Mouse (Mus musculus) stomach, embryonic 15.5 days (tissue): Measurements from ENCODE around the gene Cfap43. TPM values are rescaled to one million over a fixed set of nuclear protein-coding genes. Genes with fewer than 3 reads are reported as not detected.
A peak's percentile ranks its signal among the peaks of the same experiment; 100 is the strongest.

ENCODE experiments used
- ATAC-seq: fragments of 200-750 bp; cut with Nextera tagmentation; 2 replicates; pipeline ENCODE4 v1.8.0; 2017; ENCODE audit warnings: low read depth, moderate number of reproducible peaks, moderate TSS enrichment; ENCODE audit not compliant: insufficient read depth, low FRiP score
- H3K27ac ChIP-seq: fragments of 300-500 bp; sonication (generic); 2 replicates; pipeline ENCODE4 v1.5.1; 2015; ENCODE audit warnings: mild to moderate bottlenecking, inconsistent platforms
- H3K27me3 ChIP-seq: fragments of 300-500 bp; sonication (generic); replicated peaks from 2 replicates; pipeline ENCODE4 v1.6.1; 2015; ENCODE audit warnings: inconsistent platforms
- H3K36me3 ChIP-seq: fragments of 300-500 bp; sonication (generic); 2 replicates; pipeline ENCODE4 v1.6.1; 2015; ENCODE audit warnings: inconsistent platforms
- H3K4me1 ChIP-seq: fragments of 300-500 bp; sonication (generic); 2 replicates; pipeline ENCODE4 v1.6.1; 2015; ENCODE audit warnings: inconsistent platforms
- H3K4me2 ChIP-seq: fragments of 300-500 bp; sonication (generic); 2 replicates; pipeline ENCODE4 v1.6.1; 2015; ENCODE audit warnings: mild to moderate bottlenecking, inconsistent platforms
- H3K4me3 ChIP-seq: fragments of 300-500 bp; sonication (generic); replicated peaks from 2 replicates; pipeline ENCODE4 v1.5.1; 2015; ENCODE audit warnings: inconsistent platforms
- H3K9ac ChIP-seq: fragments of 300-500 bp; sonication (generic); 2 replicates; pipeline ENCODE4 v1.6.1; 2015; ENCODE audit warnings: inconsistent platforms
- H3K9me3 ChIP-seq: fragments of 300-500 bp; sonication (generic); 2 replicates; pipeline ENCODE4 v1.6.1; 2016; ENCODE audit warnings: inconsistent platforms
- WGBS: fragments of 180-500 bp; shearing (Covaris S2); methylation state at CpG from one replicate; pipeline ENCODE4 v1.1.7; 2015; 5-methylcytosine and 5-hydroxymethylcytosine counted together
- polyA plus RNA-seq: library from polyadenylated mRNA; unstranded; fragments of >200 nt; fragmentation: Nextera tagmentation; extraction: Ambion mirVana; gene quantifications from 2 replicates; pipeline ENCODE4 v1.2.1, GENCODE M21; 2015

The Cfap43 gene
- polyA plus RNA-seq, 1 experiment from 2014 or later: 0.62 TPM

DNA sequence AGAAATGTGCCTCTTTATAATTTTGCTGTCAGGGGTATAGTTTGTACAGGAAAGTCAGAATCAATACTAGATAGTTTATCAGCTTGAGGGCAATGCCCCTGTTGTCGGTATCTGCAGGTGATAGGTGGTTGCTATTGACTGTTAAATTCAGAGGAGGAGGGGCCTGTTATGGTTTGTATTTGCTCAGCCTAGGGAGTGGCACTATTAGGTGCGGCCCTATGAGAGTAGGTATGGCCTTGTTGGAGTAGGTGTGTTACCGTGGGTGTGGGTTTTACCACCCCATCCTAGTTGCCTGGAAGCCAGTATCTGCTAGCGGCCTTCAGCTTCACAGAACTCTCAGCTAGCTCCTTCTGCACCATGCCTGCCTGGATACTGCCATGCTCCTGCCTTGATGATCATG, 165.2 kb downstream of the Cfap43 start:
- H3K9me3 ChIP-seq: no peaks in the 10 kb centered on the region
- H3K4me3 ChIP-seq: no peak overlapping the region
- WGBS: 71% methylated on average over 4 of the region's 4 CpGs
- ATAC-seq: peak; percentile 95
- no peaks in the 10 kb centered on the region for H3K27me3 ChIP-seq
- no peaks in the 10 kb centered on the region for H3K36me3 ChIP-seq
- H3K27ac ChIP-seq: no peak overlapping the region
- no peak overlapping the region for H3K9ac ChIP-seq
- no peaks in the 10 kb centered on the region for H3K4me1 ChIP-seq
- H3K4me2 ChIP-seq: no peak overlapping the region

DNA sequence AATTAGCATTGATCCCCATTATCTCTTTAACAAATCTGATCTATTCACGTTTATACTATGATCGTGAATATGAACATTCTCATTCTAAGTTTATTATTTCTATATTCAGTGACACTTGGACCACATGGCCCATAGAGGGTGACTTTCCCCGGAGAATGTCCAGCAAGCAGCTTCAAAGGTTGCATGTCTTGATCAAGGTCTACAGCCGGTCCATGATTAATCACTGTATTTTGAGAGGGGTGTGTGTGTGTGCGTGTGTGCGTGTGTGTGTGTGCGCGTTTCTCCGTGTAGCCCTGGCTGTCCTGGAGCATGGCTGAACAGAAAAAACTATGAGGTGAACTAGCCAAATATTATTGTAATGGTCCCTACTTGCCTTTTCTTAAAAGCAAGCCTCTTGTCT, 166.6 kb downstream of the Cfap43 start:
- Histone ChIP-seq H3K27ac (no peak overlapping the region), H3K4me3 (no peak overlapping the region), H3K4me1 (no peaks in the 10 kb centered on the region), H3K36me3 (no peaks in the 10 kb centered on the region), H3K4me2 (no peak overlapping the region), H3K9ac (no peak overlapping the region), H3K27me3 (no peaks in the 10 kb centered on the region), H3K9me3 (no peaks in the 10 kb centered on the region)
- ATAC-seq: no peak
- 74% methylated on average over 9 of the region's 9 CpGs for WGBS

DNA sequence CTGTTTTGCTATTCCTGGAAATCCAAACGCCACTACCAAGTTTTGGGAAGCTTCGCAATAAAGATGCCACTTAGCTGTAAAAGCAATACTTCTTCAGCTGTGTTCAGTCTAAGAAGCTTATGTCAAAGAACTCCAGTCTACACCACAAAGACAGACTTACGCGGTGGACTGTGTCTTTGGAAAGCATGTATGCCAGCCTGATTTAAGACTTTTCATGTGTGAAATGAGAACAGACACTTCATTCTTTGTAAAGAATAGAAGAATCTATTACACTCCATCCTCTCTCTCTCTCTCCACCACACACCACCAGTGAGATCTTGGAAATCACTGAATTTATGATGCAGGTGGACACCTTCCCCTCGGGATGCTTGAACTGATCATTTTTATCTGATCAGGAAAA, 168.7 kb downstream of the Cfap43 start:
- no peak overlapping the region for H3K4me3 ChIP-seq
- no peak overlapping the region for H3K4me2 ChIP-seq
- ATAC-seq: no peak
- no peaks in the 10 kb centered on the region for H3K9me3 ChIP-seq
- no peaks in the 10 kb centered on the region for H3K4me1 ChIP-seq
- H3K27me3 ChIP-seq: no peaks in the 10 kb centered on the region
- H3K27ac ChIP-seq: no peak overlapping the region
- no peak overlapping the region for H3K9ac ChIP-seq
- WGBS: 77% methylated on average over 5 of the region's 5 CpGs
- H3K36me3 ChIP-seq: no peaks in the 10 kb centered on the region

DNA sequence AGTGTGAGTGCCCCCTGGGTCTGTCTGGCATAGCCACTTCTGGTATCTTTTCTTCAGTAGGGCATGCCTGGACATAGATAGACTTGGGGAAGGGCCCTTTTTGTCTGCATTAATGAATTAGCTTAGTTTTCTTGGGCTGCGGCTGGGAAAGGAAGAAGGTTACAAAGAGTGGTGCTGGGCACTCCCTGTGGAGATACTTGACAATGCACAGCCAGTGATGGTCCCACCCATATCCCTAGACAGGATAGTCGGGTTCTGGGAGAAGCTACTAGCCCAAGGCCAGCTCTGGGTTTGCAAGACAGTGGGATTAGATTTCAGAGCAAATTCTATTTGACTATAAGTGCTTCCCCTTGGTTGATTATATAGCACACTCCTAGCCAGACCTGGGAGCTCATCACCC, 170.1 kb downstream of the Cfap43 start:
- no peak overlapping the region for H3K9ac ChIP-seq
- H3K9me3 ChIP-seq: no peaks in the 10 kb centered on the region
- H3K4me2 ChIP-seq: no peak overlapping the region
- no peak for ATAC-seq
- H3K36me3 ChIP-seq: no peaks in the 10 kb centered on the region
- H3K4me3 ChIP-seq: no peak overlapping the region
- H3K27ac ChIP-seq: no peak overlapping the region
- WGBS: 74% methylated on average over 2 of the region's 2 CpGs
- no peaks in the 10 kb centered on the region for H3K4me1 ChIP-seq
- no peaks in the 10 kb centered on the region for H3K27me3 ChIP-seq

DNA sequence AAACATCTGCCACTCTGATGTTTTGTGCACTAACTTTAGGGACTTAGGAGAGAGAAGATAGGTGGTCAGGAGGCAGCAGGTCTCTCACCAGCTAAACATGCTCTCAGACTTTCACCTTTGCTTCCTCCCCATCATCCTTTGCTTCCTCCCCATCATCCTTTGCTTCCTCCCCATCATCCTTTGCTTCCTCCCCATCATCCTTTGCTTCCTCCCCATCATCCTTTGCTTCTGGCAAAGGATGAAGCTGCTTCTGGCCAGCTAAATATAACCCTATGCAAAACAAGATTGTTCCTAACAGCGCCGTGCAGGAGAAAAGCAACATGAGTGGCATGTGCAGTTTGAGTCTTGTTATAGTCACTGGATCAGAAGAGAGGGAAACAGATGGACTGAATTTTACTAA, 172.0 kb downstream of the Cfap43 start:
- H3K4me3 ChIP-seq: no peak overlapping the region
- H3K4me2 ChIP-seq: no peak overlapping the region
- no peaks in the 10 kb centered on the region for H3K9me3 ChIP-seq
- no peaks in the 10 kb centered on the region for H3K36me3 ChIP-seq
- H3K4me1 ChIP-seq: no peaks in the 10 kb centered on the region
- ATAC-seq: no peak
- H3K27me3 ChIP-seq: no peaks in the 10 kb centered on the region
- no peak overlapping the region for H3K27ac ChIP-seq
- H3K9ac ChIP-seq: no peak overlapping the region
- WGBS: 91% methylated on average over 2 of the region's 2 CpGs

DNA sequence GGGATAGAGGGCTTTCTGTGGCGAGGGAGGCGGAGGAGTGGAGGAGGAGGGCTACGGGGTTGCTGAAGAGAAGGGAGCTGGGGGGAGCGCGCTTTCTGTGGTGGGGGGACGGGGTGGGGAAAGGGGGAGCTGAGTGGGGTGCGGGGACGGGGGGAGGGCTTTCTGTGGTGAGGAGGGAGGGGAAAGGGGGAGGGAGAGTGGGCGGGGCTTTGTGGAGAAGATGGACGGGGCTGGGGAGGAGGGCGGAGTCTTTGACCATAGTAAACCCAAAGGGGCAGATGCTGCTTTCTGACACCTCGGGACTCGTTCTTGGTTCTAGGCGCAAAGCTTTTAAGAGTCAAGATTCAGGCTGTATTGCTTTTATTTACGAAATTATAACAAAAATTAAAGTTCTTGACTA, 187.2 kb downstream of the Cfap43 start:
- no peak for ATAC-seq

DNA sequence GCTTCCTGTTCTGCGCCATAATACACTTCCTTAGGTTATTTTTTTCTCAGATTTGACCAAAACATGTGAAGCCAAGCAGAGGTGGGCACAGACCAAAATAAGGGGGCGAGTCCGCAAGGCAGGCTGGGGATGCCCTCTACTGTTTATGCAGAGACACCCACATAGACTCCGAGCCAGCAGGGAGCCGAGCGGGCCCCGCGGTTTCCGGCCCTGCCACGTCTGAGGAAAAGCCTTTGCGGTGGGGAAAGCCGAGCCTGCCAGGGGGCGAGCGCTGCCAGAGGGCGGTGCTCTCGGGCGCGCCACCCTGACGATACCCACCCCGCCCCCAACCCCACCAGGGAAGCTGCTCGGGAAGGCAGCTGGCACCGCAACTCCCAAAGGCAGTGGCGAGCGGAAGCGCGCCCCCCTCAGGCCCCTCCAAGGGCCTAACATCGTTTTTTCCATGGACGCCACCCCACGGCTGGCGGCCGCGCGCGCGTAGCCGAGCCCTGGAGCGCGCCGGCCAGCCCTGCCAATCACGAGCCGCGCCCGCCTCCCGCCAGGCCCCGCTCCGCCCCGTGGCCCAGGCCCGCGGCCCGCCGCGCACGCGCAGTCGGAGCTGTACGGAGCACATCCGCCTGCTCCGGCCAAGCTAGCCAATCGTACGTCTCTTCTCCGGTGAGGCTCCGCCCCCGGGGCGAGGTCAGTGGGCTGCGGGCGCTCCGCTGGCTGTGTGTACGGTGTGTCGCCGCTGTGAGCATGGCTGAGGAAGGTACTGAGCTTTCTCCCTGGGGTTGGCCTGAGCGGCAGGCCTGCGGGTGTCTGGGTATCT, 187.8 kb downstream of the Cfap43 start, which contains the start of gene Sfr1:
Sfr1 (plus strand) TSS at position 612 of the 811 bp plus-strand sequence.
- Histone ChIP-seq H3K4me3 (peak within 1 kb of the TSS; percentile 82), H3K9ac (peak within 1 kb of the TSS; percentile 80), H3K4me2 (peak within 1 kb of the TSS; percentile 75), H3K27me3 (no peaks in the 10 kb centered on the region), H3K36me3 (peaks cover 24% of the 10 kb centered on the region), H3K4me1 (peaks cover 8% of the 10 kb centered on the region), H3K27ac (peak within 1 kb of the TSS; percentile 99), H3K9me3 (no peaks in the 10 kb centered on the region)
- WGBS: under 1% methylated on average over 72 of the region's 72 CpGs
- peak; percentile 96 for ATAC-seq

More for the DNA sequence above, 187.2 kb downstream of the Cfap43 start:
- under 1% methylated on average over 14 of the region's 15 CpGs for WGBS
- Histone ChIP-seq H3K27ac (peak overlapping the region; percentile 97), H3K4me2 (peak overlapping the region; percentile 61), H3K9me3 (no peaks in the 10 kb centered on the region), H3K4me3 (peak overlapping the region; percentile 82), H3K27me3 (no peaks in the 10 kb centered on the region), H3K9ac (peak overlapping the region; percentile 80), H3K4me1 (peaks cover 8% of the 10 kb centered on the region), H3K36me3 (peaks cover 28% of the 10 kb centered on the region)

DNA sequence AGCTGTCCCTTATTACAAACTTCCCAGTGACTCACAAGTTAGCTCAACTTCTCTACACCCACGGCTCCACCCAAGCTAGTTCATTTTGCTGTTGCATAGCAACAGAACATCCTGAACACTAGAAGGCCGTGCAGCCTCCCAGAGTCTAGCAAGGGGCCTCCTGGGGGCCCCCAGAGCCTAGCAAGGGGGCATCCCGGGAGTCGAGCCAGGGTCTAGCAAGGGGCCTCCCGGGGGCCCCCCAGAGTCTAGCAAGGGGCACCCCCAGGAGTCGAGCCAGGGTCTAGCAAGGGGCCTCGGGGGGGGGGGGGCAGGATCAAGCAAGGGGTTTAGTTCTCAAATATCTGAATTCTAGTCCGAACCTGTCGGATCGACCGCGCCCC, 188.4 kb downstream of the Cfap43 start:
- Histone ChIP-seq H3K27ac (peak overlapping the region; percentile 99), H3K4me3 (peak overlapping the region; percentile 82), H3K9ac (peak overlapping the region; percentile 29; the same call in 1 of the 2 replicates), H3K9me3 (no peaks in the 10 kb centered on the region), H3K27me3 (no peaks in the 10 kb centered on the region), H3K4me1 (peaks cover 8% of the 10 kb centered on the region), H3K36me3 (peaks cover 18% of the 10 kb centered on the region), H3K4me2 (peak overlapping the region; percentile 75)
- ATAC-seq: peak; percentile 73
- WGBS: 0% methylated on average over 12 of the region's 12 CpGs

DNA sequence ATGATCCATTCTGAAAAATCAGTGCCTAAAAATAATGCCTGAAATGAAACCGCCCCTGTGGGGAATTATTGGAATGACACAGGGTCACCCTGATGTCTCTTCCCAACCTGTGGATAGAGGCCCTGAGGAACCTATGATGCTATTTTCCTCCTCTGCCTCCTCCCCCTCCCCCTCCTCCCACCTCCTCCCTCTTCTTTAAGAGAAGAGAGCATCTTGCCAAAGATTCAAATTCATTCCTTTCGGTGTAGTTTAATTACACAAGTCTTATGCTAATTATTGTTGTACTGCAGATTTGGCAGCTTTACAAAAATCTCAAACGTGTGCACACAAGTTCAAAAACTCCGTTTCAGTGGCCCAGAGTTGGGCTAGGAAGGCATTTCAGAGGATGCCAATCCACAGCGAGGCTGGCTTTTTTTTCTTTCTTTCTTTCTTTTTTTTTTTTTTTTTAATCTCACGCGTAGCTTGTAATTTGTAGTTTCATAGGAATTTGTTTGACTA, 193.4 kb downstream of the Cfap43 start:
- Histone ChIP-seq H3K9me3 (no peaks in the 10 kb centered on the region), H3K4me3 (no peak overlapping the region), H3K9ac (no peak overlapping the region), H3K27ac (no peak overlapping the region), H3K36me3 (no peaks in the 10 kb centered on the region), H3K4me2 (no peak overlapping the region), H3K4me1 (peaks cover 8% of the 10 kb centered on the region), H3K27me3 (no peaks in the 10 kb centered on the region)
- no peak for ATAC-seq
- 64% methylated on average over 7 of the region's 7 CpGs for WGBS

DNA sequence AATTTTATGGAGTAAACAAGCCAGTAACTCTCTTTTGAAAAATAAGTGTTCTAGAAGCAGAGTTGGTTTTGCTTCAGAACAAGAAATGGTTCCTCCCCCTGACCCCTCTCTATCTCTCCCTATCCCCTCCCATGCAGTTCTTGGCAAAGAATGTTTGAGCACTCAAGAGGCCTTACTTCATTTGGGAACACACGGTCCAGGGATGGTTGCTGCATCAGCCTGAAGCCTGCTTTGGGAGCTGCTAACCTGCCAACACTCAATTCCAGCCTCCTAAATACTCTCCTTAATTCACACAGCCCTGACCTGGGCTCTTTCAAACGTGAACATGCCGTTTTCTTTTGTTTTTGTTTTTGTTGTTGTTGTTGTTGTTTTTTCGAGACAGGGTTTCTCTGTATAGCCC, 194.2 kb downstream of the Cfap43 start:
- no peak overlapping the region for H3K9ac ChIP-seq
- H3K27ac ChIP-seq: no peak overlapping the region
- no peaks in the 10 kb centered on the region for H3K27me3 ChIP-seq
- H3K9me3 ChIP-seq: no peaks in the 10 kb centered on the region
- no peak overlapping the region for H3K4me2 ChIP-seq
- H3K4me3 ChIP-seq: no peak overlapping the region
- H3K36me3 ChIP-seq: no peaks in the 10 kb centered on the region
- 73% methylated on average over 4 of the region's 4 CpGs for WGBS
- peaks cover 2% of the 10 kb centered on the region for H3K4me1 ChIP-seq
- no peak for ATAC-seq

DNA sequence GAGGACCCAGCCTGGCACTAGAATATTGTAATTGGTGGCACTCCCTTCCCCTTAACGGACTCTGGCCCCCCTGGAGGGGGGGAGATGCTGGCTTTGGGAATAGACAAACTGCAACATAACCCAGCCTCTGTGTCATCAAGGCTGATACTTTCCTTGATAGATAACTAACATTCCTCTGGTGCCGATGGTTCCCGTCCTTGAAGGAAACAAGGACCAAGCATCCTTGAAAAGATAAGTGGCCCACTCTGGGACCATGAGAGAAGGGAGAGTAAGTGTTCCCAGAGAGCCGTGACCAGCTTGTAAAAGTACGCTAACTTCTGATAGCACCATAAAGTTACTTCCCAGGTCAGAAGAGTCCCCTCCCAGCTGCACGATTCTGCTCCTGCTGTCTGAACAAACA, 196.6 kb downstream of the Cfap43 start:
- 33% methylated on average over 6 of the region's 6 CpGs for WGBS
- Histone ChIP-seq H3K27ac (no peak overlapping the region), H3K36me3 (no peaks in the 10 kb centered on the region), H3K4me2 (no peak overlapping the region), H3K9me3 (no peaks in the 10 kb centered on the region), H3K4me1 (no peaks in the 10 kb centered on the region; the same call in 1 of the 2 replicates), H3K9ac (no peak overlapping the region), H3K4me3 (no peak overlapping the region), H3K27me3 (no peaks in the 10 kb centered on the region)
- no peak for ATAC-seq

DNA sequence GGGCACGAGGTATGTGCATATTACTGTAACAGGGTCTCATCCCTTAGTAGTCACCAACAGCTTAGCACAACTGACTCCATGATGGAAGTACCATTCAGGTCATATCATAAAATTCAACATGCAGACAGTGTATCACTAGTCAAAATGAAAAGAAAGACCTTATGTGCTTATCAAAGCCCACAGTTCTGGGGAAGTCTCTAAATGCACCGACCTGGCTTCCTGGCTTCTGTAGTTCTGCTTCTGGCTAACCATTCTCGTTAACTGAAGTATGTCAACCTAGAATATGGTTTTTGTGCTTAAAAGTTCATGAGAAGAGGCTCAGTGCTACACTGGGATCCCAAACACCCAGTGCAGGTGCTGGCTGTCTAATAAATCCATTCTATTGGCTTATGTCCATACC, 199.9 kb downstream of the Cfap43 start:
- ATAC-seq: no peak
- Histone ChIP-seq H3K4me2 (no peak overlapping the region), H3K4me1 (no peaks in the 10 kb centered on the region; the same call in 1 of the 2 replicates), H3K36me3 (no peaks in the 10 kb centered on the region), H3K9ac (no peak overlapping the region), H3K9me3 (no peaks in the 10 kb centered on the region), H3K27ac (no peak overlapping the region), H3K4me3 (no peak overlapping the region), H3K27me3 (no peaks in the 10 kb centered on the region)
- WGBS: 84% methylated on average over 3 of the region's 3 CpGs
